Mouse (Mus musculus) left cerebral cortex, adult 18-20 months (tissue): ENCODE data around the gene C2. TPM values are rescaled to one million over a fixed set of nuclear protein-coding genes. Genes with fewer than 3 reads are reported as not detected.

Experiments used
- DNase-seq, 2 experiments: peaks; one replicate each; pipeline ENCODE4 v3.0.0; 2021 to 2022; ENCODE audit warnings: low spot score in 2 of 2, mixed read lengths in 1 of 2
- total RNA-seq, 2 experiments: library from RNA; stranded (reverse); gene quantifications; 2 replicates each; pipeline ENCODE4 v1.2.3; 2021

Gene C2
- total RNA-seq, 2 experiments from 2014 or later, result 2.7 to 3.4 TPM

DNA sequence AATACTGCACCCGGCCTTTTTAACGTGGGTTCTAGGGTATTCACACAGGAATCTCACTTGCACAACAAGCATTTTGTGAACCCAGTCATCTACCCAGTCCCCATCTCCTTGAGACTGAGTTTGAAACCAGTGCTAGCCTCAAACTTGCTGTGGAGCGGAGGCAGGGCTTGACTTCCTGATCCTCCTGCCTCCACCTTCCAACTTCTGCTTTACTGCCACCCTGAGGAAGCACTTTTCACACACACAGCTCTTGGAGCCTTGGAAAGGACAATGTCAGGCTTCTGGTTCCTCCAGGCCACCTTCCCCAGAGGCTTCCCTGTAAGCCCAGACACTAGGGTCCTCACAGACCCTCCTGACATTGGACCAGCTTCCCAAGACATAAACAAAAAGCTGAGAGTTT is 14.7 kb downstream of the C2 start:
- no peak for DNase-seq

GRCm38 (mm10) chr17:34881683-34882310 is 16.3 kb downstream of the C2 start, which contains the start of gene Gm20547:
Gm20547 (minus strand) TSS chr17:34882042.
- no peak for DNase-seq

DNA sequence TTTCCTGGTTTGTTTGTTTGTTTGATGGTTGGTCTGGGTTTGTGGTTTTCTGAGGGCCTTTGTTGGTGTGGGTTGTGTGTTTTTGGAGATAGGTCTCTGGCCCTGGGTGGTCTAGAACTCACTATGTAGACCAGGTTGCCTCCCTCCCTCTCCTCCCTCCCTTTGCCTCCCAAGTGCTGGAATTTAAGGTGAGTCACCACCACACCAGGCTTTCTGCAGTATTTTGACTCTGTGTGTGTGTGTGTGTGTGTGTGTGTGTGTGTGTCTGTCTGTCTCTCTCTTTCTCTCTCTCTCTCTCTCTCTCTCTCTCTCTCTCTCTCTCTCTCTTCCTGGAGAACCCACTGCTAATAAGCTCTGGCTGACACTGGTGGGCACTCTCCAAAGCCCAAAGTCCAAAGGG is 16.9 kb downstream of the C2 start:
- DNase-seq, result no peak

DNA sequence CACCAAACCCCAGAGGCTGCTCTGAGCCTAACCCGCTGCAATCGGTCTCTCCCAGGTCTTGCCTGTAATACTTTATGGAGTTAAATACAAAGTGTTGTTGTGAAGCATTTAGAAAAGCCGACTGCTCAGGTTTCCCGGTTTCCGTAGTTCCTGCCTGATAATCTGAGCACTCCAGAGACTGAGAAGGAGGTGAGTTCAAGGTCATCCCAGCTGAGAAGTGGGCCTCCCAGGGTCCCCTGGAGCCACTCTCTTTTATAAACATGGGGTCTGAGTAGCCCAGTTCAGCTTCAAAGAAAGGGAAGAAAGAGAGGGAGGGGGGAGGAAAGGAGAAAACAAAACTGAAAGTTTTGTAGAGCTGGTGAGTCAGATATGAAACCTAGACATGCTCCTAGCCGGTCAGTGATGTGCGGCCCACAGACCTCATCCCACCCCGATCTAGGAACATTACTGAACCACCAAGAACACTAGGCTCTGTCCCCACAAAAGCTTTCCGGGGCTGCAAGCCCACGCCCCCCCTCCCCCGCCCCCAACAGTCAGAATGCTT is 18.7 kb downstream of the C2 start, which contains the start of gene Zbtb12:
Gene Zbtb12 (plus strand): TSS at position 148 of the 544 bp plus-strand sequence.
- DNase-seq, result no peak

DNA sequence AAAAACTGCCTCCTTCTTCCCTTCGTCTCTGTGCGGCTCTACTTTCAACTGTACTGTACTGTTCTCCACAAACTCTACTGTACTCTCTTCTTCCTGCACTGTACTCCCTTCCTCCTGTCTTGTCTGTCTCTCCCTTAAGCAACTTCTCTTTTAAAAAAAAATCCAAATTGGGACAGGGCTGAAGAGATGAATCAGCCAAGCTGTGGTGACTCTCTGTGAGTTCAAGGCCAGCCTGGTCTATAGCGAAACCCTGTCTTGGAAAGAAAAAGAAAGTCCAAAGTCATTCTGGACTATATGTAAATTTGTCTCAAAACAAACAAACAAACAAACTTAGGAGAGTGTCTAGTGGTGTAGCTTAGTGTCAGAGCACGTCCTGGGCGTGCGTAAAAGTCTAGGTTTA is 23.7 kb downstream of the C2 start:
- DNase-seq, result no peak

GRCm38 (mm10) chr17:34865981-34866380 is 32.1 kb downstream of the C2 start:
- DNase-seq, result no peak

- DNase-seq, result no peak
Measured at GRCm38 (mm10) chr17:34862416-34863081, 35.5 kb downstream of the C2 start, which contains the start of gene Cfb. Cfb (minus strand) TSS chr17:34862518.

GRCm38 (mm10) chr17:34861704-34862415 is 36.2 kb downstream of the C2 start:
- DNase-seq, result no peak

GRCm38 (mm10) chr17:34860514-34860913 is 37.6 kb downstream of the C2 start:
- no peak for DNase-seq

GRCm38 (mm10) chr17:34858670-34859069 is 39.4 kb downstream of the C2 start:
- DNase-seq, result no peak

GRCm38 (mm10) chr17:34855825-34856224 is 42.2 kb downstream of the C2 start:
- DNase-seq, result peak; percentile 17 to 42

DNA sequence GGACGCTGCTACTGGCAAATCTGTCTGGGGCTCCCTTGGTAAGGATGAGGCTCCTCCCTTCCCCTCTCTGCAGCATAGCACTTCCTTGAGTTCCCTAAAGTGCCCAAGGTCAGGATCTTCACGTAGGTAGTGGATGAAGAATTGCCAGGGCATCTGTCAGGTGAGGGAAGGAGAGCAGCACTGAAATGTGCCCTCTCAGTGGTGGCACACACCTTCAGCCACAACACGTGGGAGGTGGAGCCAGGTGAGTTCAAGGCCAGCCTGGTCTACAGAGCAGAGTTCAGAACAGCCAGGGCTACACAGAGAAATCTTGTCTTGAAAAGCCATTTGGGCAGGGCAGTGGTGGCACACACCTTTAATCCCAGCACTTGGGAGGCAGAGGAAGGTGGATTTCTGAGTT is 43.3 kb downstream of the C2 start:
- DNase-seq, result no peak

- DNase-seq, result no peak
Measured at GRCm38 (mm10) chr17:34853511-34853910, 44.6 kb downstream of the C2 start.

- DNase-seq, result no peak
Measured at GRCm38 (mm10) chr17:34850517-34851125, 47.4 kb downstream of the C2 start.

- peak; percentile 98 to 99 for DNase-seq
Measured at GRCm38 (mm10) chr17:34849722-34850516, 48.1 kb downstream of the C2 start, which contains the start of the genes Skiv2l and Nelfe. Skiv2l (minus strand) TSS chr17:34850210. Nelfe (plus strand) TSS chr17:34850391.

DNA sequence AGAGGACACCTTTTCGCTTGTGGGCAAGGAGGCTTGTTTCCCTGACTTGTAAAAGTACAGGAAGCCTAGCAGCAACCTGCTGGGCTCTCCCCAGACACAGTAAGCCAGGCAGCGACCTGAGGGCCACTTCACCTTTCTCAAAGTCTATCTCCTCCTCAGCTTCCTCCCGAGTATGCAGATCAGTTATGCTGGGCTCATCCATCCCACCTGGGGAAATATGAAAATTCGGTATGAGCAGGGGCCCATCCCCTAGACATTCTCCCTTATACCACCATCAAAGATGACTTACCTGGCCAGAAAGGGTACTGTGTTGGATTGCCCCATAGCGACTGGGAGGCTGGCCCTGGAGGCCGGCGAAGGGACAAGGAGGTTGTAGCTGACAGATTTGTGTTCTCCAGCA is 50.5 kb downstream of the C2 start:
- DNase-seq, result no peak

DNA sequence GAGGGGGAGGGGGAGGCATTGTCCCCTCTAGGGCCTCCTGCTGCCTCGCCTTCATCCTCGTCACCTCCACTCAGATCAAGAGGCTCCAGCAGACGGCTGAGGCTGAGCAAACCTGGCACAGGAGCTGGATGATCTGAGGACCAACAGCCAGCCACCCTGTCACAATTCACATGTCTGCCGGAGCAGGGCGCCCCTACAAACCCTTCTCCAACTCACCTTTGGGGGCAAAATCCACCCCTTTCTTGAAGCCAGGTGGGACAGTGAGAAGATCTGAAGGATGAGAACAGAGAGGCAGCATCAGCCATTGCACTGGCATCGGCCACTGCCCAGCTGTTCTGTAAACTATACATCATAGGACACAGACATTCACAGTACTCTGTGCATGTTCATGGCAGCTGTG is 50.9 kb downstream of the C2 start:
- no peak for DNase-seq

GRCm38 (mm10) chr17:34844884-34845283 is 53.2 kb downstream of the C2 start:
- DNase-seq, result no peak

- no peak for DNase-seq
Measured at GRCm38 (mm10) chr17:34840736-34841307, 57.2 kb downstream of the C2 start.

- no peak for DNase-seq
Measured at GRCm38 (mm10) chr17:34838785-34839184, 59.3 kb downstream of the C2 start.
